Mouse (Mus musculus): ENCODE data around the gene Pabpn1l.

DNA sequence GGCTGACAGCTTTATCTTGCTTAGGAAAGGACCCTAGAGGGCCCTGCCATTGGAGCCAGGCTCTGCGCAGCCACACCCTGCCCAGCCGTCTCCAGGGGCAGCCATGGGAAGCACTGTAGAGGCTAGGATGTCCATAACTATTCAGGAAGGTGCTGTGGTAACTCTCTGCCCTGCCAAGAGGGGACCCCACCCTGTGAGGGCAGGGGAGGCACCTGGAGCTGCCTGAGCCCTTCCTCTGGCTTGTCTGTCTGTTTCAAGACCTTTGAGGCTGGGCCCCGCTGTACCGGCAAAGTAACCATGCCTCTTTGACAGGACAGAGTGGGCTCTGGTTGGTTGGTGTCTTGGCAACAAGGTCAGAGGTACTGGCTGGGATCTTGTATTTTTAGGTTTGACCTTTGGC lies 18.3 kb upstream of the Pabpn1l start:
- TF ChIP-seq CTCF (IDR thresholded peaks at IDR 0.05; ENCODE audit: borderline replicate concordance, insufficient read depth, low read length) (no peak), POLR2A (IDR thresholded peaks at IDR 0.05; ENCODE audit: low read depth, low read length) (no peak)
